Mouse (Mus musculus): Measurements from ENCODE around the gene Gm10097. TPM values are rescaled to one million over a fixed set of nuclear protein-coding genes. Genes with fewer than 3 reads are reported as not detected.

Gene Gm10097
- polyA plus RNA-seq, 1 experiment from 2014 or later = 0.14 TPM

- H3K4me1 ChIP-seq = no peaks in the 10 kb centered on the region
- no peak for ATAC-seq (ENCODE audit: low FRiP score)
- H3K36me3 ChIP-seq = peaks cover 4% of the 10 kb centered on the region; the same call in 1 of the 2 replicates
- H3K27me3 ChIP-seq (replicated peaks) = no peaks in the 10 kb centered on the region
- H3K4me2 ChIP-seq = no peak overlapping the region
- no peak overlapping the region for H3K9ac ChIP-seq (replicated peaks)
- no peaks in the 10 kb centered on the region for H3K9me3 ChIP-seq (replicated peaks)
- H3K4me3 ChIP-seq (replicated peaks) = no peak overlapping the region
- WGBS = 80% methylated on average over 6 of the region's 6 CpGs
- H3K27ac ChIP-seq (replicated peaks) = no peak overlapping the region
Observed at GRCm38 (mm10) chr10:5086329-5086728, 17.3 kb downstream of the Gm10097 start.

GRCm38 (mm10) chr10:5087336-5087735 is 18.3 kb downstream of the Gm10097 start:
- WGBS = 84% methylated on average over 7 of the region's 7 CpGs

DNA sequence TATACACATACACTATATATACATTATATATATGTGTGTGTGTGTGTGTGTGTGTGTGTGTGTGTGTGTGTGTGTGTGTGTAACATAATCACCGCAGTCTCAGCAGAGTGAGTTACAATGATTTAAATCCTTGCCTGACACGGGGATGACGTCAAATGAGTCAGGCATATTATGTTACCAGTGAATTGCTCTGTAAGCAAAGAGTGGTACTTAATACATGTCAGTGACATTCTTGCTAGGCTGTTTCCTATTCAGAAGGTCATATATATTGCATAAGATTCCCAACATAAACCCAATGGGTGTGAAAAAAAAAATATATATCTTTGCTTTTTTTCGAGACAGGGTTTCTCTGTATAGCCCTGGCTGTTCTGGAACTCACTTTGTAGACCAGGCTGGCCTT is 20.1 kb downstream of the Gm10097 start:
- Histone ChIP-seq H3K9me3 (replicated peaks) (no peaks in the 10 kb centered on the region), H3K27ac (replicated peaks) (no peak overlapping the region), H3K4me2 (no peak overlapping the region), H3K9ac (replicated peaks) (no peak overlapping the region), H3K36me3 (0 out of 2 replicates have a peak, but pooled peaks cover 4% of the 10 kb centered on the region), H3K4me1 (no peaks in the 10 kb centered on the region), H3K4me3 (replicated peaks) (no peak overlapping the region), H3K27me3 (replicated peaks) (no peaks in the 10 kb centered on the region)
- no peak for ATAC-seq (ENCODE audit: low FRiP score)
- WGBS = 80% methylated on average over 4 of the region's 4 CpGs

More at GRCm38 (mm10) chr10:5087336-5087735, 18.3 kb downstream of the Gm10097 start:
- Histone ChIP-seq H3K27ac (replicated peaks) (no peak overlapping the region), H3K4me2 (no peak overlapping the region), H3K4me1 (no peaks in the 10 kb centered on the region), H3K9ac (replicated peaks) (no peak overlapping the region), H3K36me3 (peaks cover 4% of the 10 kb centered on the region; the same call in 1 of the 2 replicates), H3K4me3 (replicated peaks) (no peak overlapping the region), H3K9me3 (replicated peaks) (no peaks in the 10 kb centered on the region), H3K27me3 (replicated peaks) (no peaks in the 10 kb centered on the region)
- ATAC-seq (ENCODE audit: low FRiP score) = no peak

DNA sequence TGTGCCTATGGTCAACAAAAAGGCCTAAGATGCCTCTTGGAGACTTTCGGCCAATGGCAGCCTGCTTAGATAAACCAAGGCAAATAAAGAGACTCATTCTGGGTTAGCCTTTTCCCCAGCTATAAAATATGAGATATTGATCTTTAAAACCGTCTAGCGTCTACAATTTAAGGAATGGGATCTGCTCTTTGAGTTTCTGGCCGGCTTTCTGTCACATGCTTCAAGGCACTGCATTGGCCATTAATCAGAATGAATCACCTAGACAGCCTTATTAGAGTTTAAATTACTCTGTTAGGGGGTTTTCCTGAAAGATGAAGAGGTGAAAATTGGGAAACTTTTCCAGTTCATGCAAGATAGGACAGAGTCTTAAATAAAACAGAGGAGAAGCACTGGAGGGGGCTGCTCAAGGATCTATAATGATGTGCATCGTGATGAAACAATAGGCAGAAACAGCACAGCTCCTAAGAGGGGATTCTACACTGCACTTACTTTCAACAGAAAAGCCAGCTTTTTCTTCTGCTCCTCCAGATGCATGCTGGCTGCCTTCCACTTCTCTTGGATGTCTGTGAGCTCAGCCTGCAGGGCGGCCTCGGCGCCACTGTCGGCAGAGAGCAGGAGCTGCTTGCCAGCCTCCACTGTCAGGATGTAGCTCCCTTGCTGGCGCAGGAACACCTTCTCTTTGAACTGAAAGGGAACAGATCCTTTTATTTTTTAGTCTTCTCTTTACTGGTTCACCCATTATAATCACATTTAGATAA is 28.2 kb downstream of the Gm10097 start:
- Histone ChIP-seq H3K4me2 (no peak overlapping the region), H3K36me3 (peaks cover 25% of the 10 kb centered on the region), H3K27ac (replicated peaks) (no peak overlapping the region), H3K9me3 (replicated peaks) (no peaks in the 10 kb centered on the region), H3K27me3 (replicated peaks) (no peaks in the 10 kb centered on the region), H3K9ac (replicated peaks) (no peak overlapping the region), H3K4me1 (no peaks in the 10 kb centered on the region), H3K4me3 (replicated peaks) (no peak overlapping the region)
- ATAC-seq (ENCODE audit: low FRiP score) = no peak
- WGBS = 79% methylated on average over 10 of the region's 10 CpGs

DNA sequence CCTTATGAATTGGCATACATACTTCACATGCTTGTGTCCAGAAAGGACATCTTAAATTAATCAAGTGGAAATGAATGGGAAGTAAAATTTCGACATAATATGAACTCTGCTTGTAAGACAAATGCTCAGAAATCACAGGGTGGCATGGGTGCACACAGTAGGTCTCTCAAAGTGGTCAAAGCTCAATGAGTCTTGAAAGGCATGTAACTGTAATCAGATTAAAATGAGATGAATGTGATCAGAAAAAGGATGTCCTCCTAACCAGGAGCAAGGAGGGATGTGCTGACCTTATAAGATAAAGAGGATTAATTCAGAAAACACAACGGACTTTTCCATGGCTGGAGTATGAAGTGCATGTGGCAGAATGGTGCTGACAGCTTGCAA is 28.8 kb downstream of the Gm10097 start:
- no peak overlapping the region for H3K27ac ChIP-seq (replicated peaks)
- no peak for ATAC-seq (ENCODE audit: low FRiP score)
- H3K9me3 ChIP-seq (replicated peaks) = no peaks in the 10 kb centered on the region
- 72% methylated on average over 2 of the region's 2 CpGs for WGBS
- no peak overlapping the region for H3K4me2 ChIP-seq
- no peak overlapping the region for H3K4me3 ChIP-seq (replicated peaks)
- H3K36me3 ChIP-seq = peaks cover 25% of the 10 kb centered on the region
- H3K27me3 ChIP-seq (replicated peaks) = no peaks in the 10 kb centered on the region
- H3K4me1 ChIP-seq = no peaks in the 10 kb centered on the region
- H3K9ac ChIP-seq (replicated peaks) = no peak overlapping the region

DNA sequence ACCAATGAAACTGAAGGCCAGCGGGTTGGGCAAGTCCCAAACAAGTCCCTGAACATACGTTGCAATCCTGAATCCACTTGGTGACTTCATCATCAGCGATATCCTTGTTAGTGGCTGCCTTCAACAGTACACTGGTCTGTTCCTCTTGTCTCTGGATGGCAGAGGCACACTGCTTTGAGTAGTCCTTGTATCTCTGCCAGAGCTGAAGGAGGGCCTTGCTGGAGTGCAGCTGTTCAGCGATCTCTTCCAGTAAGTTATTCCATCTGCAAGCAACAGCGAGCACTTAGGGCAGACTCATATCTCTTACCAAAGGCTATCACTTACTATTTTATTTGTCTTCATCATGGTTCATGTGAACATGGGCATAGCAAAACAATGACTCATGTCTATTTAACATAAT is 41.8 kb downstream of the Gm10097 start:
- Histone ChIP-seq H3K4me2 (no peak overlapping the region), H3K9ac (replicated peaks) (no peak overlapping the region), H3K4me3 (replicated peaks) (no peak overlapping the region), H3K36me3 (peaks cover 74% of the 10 kb centered on the region), H3K9me3 (replicated peaks) (no peaks in the 10 kb centered on the region), H3K27me3 (replicated peaks) (no peaks in the 10 kb centered on the region), H3K27ac (replicated peaks) (no peak overlapping the region), H3K4me1 (no peaks in the 10 kb centered on the region)
- ATAC-seq (ENCODE audit: low FRiP score) = no peak
- WGBS = 87% methylated on average over 5 of the region's 5 CpGs

- Histone ChIP-seq H3K27me3 (replicated peaks) (no peaks in the 10 kb centered on the region), H3K9me3 (replicated peaks) (no peaks in the 10 kb centered on the region), H3K9ac (replicated peaks) (no peak overlapping the region), H3K4me1 (no peaks in the 10 kb centered on the region), H3K4me3 (replicated peaks) (no peak overlapping the region), H3K4me2 (no peak overlapping the region), H3K36me3 (peaks cover 41% of the 10 kb centered on the region), H3K27ac (replicated peaks) (no peak overlapping the region)
- 64% methylated on average over 5 of the region's 5 CpGs for WGBS
- ATAC-seq (ENCODE audit: low FRiP score) = peak; percentile 70
Observed at GRCm38 (mm10) chr10:5116155-5116554, 47.2 kb downstream of the Gm10097 start.

DNA sequence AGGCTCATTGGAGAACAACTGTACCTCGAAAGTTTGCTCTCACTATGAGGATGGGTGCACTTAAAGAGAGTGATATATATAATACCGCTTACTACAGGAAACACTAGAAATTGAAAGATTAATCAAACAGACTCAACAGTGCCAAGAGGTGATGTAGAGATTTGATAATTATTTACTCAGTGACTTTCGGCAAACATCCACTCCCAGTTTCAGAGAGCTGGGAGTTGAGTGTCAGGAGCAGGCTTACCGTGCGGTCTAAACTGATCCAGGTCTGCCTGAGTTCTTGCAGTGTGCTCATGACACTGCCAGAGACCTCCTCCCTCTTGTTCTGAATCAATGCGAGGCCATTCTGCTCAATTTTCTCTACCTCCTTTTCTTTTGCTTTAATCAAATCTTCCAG is 47.7 kb downstream of the Gm10097 start:
- 87% methylated on average over 6 of the region's 6 CpGs for WGBS
- no peak overlapping the region for H3K9ac ChIP-seq (replicated peaks)
- H3K9me3 ChIP-seq (replicated peaks) = no peaks in the 10 kb centered on the region
- no peaks in the 10 kb centered on the region for H3K4me1 ChIP-seq
- no peak overlapping the region for H3K27ac ChIP-seq (replicated peaks)
- no peak overlapping the region for H3K4me3 ChIP-seq (replicated peaks)
- ATAC-seq (ENCODE audit: low FRiP score) = no peak
- H3K4me2 ChIP-seq = no peak overlapping the region
- peaks cover 39% of the 10 kb centered on the region for H3K36me3 ChIP-seq
- no peaks in the 10 kb centered on the region for H3K27me3 ChIP-seq (replicated peaks)
